Mouse (Mus musculus) liver, embryonic 14.5 days (tissue): ENCODE results near the gene Tmem44.

Experiments
- CTCF ChIP-seq: IDR thresholded peaks from 2 replicates; pipeline ENCODE4 v1.5.1; 2016; ENCODE audit warnings: antibody characterized with exemption, low read depth, control low read depth
- EP300 ChIP-seq: IDR thresholded peaks from 2 replicates; pipeline ENCODE4 v1.6.1; 2016; ENCODE audit warnings: antibody characterized with exemption, low read depth

DNA sequence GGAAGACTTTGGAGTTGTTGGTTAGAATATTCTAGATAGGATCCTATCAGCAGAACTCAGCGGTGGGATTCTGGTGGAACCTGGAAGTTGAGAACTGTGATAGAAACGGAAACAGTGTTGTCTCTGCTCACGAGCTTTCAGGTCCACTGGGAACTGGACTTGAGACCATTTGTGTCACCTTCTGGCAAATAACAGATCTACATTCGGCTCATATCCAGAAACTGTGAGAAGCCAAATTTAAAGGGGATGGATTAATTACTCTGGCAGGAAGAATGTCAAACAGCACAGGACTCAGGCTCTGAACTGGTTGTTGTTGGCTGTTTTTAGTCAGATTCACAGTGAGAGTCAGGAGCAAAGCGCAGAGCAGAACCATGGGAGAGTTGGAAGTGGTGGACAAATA is 72.9 kb downstream of the Tmem44 start:
- TF ChIP-seq CTCF, result no peak
- TF ChIP-seq EP300, result no peak
